Mouse (Mus musculus) megakaryocyte, adult 5-6 weeks (primary cell): ENCODE measurements around the gene Nr1d1. TPM values are rescaled to one million over a fixed set of nuclear protein-coding genes. Genes with fewer than 3 reads are reported as not detected.
A peak's percentile ranks its signal among the peaks of the same experiment; 100 is the strongest.

Source experiments
- ATAC-seq: 2 replicates; pipeline ENCODE4 v1.8.0; 2016; ENCODE audit warnings: mild to moderate bottlenecking, inconsistent platforms; ENCODE audit not compliant: poor library complexity, severe bottlenecking
- total RNA-seq, 2 experiments: library from RNA; stranded (forward) in 1 of 2; stranded (reverse) in 1 of 2; fragments of 153-499, 151-499 nt in 1 of 2; fragments of 221-1000, 200-1000 nt in 1 of 2; gene quantifications; 2 replicates each; pipeline versions ENCODE4 v1.2.3 to v1.2.4; 2015 to 2017

Gene Nr1d1
- total RNA-seq, 2 experiments from 2014 or later: 0.11 to 0.37 TPM

DNA sequence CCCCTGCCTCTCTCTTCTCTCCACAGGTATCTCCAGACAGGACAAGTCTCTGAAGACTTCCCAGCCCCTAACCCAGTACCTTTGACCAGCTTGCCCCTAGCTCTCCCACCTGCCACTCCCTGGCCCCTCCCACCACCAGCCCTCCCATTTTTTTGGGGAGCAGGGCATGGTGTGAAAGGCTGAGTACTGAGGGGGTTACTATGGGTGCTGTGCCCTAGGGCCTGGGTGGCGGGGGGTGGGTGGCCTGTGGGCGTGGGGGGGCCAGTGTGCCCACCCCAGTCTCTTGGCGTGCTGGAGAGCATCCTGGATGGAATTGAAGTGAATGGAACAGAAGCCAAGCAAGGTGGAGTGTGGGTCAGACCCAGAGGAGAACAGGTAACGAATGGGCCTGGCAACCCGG is 21.9 kb downstream of the Nr1d1 start:
- ATAC-seq: no peak

DNA sequence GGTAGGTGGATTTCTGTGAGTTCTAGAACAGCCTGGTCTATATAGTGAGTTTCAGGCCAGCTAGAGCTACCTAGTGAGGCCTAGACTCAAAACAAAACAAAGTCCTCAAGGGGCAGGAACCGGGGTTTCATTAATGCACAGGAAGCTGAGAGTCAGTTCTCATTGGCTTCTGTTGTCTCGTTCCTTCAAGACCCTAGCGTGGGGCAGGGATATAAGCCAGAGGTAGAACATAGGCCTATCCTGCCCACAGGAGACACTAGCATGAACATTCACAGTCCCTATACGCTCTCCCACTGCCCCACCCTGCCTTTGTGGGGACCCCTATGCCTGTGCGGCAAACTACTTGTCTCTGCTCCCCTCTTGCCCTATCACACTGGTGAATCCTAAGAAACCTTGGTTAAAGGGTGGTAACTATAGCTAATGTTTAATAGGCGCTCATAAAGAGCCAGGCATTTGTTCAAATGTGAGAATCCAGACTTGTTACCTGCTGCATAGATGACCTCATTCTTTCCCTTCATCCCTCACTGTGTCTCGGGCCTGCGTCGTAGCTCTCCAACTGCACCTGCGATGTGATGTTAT is 22.5 kb downstream of the Nr1d1 start:
- ATAC-seq: no peak

DNA sequence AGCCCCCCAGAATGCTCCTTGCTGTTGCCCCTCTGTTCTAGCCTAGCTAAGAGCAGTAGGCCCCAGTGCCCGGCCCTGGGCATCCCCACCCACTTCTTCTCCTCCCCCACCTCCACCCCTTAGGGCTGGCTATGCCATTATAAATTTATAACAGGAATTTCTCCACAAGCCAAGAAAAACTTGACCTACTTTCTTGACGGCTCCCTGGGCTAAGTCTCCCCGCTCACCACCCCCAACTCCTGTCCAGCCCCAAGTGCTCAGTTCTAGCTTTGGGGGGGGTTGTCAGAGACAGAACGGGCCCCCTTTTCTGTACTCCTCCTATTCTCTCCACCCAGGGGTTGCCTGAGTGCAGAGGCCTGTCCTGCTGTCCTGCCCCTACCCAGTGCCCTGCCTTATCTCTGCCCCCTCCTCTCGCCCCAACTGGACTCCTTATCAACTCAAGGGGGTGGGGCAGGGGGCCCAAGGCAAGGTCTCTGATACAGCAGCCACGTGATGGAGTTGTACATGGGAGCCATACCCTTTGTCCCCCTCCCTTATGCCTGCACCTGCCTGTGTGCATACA is 23.8 kb downstream of the Nr1d1 start:
- no peak for ATAC-seq

DNA sequence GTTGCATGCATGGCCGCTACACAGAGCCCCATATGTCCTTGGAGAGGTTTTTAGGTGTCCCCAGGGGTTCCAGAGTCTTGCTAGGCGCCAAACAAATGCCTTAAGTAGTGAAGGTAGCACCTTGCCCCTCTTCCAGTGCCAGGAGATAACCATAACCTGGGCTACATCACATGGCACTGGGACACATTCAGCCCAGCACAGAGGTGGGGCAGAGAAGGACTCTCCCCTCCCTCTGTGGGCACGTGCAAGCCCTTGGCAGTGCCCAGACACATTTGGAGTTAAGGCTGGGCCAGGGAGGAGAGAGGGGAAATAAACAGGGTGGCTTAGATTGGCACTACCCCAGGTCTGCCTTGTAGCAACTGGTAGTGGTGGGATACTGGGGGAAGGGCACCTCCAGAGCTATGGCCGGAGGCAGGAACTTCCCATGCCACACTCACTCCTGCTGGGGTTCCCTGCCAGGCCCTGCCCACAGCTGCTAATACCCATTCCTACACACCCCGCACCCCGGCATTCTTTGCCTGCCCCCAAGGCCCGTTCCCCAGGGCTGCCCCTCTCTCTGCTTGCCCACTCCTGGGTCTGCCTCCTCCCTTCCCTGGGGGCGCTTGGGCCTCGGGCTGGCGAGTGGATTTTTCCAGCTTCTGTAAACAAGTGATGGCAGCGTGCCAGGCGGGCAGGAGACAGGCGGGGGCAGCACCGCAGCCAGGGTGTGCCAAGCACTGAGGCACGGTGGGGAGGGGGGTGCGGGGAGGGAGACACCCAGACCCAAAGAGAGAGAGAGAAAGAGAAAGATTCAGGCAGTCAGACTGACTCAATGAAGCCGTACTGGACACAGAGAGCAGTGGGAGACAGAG is 24.6 kb downstream of the Nr1d1 start:
- ATAC-seq: no peak

DNA sequence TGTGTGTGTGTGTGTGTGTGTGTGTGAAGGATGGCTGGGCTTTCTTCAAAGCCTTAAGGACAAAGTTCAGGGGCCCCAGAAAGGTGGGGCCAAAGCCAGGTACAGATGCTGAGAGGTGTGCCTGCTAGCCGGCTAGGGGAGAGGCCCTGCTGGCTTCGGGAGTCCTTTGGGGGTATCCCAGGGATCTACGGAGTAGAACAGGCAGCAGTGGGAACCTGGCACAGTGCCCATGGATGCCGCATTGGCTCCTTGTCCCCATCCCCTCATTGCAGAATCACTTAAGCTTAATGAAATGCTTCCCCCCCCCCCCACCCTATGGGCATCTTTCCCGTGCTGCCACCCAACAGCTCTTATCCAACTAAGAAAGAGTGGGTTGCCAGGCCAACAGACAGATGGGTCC is 25.4 kb downstream of the Nr1d1 start:
- no peak for ATAC-seq

DNA sequence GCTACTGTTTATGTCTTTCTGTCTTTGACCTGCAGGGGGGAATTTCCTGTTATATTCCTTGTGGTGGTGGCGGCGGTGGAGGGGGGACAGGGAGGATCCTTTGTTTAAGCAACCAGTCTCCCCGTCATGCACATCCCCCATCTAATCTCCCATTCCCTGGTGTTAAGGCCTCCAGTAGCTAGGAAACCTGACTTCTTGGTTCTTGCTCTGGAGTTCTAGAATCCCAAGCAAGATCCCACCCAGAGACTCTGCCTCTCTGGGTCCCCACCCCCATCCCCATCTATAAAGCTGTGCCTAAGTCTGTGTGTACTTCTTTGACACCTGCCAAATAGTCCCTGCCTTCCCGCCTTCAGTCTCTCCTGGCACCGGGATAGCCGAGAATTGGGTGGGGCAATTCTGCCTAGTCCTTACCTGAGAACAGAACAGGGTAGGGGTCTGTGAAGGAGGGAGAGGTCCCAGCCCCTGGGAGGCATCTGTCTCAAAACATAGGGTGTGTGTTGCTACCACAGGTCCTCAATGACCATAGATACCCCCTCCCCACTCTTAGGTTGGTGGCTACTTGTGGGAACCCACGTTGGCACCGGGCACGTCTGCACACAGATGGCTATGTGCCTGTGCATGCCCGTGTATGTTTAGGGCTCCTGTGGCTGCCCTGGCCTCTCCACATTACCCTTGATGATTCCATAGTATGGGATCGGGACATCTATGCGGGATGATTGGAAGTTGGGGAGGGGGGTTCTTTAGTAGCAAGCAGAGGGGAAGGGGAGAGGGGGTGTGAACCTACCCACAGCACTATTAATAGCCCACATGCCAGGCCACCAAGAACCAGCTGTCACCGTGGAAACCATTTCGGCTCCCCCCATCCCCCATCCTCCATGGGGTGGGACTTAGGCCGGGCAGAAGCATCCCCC is 26.4 kb downstream of the Nr1d1 start:
- ATAC-seq: no peak

DNA sequence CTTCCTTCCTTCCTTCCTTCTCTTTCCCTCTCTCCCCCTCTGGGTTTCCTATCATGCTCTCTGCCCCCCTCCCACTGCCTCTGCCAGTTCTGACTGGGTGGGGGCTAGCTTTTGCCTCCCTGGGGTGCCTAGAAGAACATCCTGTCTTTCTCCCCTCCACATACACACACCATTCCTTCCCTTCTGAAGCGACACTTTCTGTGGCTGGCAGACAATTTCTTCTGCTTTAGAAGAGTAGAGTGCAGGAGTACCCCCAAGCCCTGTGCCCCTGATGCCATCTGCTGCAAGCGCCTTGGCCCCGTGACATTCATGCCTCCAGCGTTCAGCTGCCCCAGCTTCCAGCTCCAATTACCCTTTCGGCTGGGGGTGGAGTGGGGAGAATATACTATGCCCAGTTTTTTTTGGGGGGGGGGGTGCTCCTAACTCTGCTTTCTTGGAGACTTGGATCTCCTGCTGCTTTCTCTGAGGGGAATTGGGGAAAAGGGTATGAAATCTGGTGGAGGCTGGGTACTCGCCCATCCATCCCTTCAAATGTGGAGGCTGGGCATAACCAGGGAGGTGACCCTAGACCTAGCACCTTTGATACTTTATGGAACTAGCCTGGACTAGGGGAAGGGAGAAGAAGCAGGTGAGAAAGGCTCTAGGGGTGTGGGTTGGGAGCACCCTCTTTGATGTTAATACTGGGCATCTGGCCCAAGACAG is 27.2 kb downstream of the Nr1d1 start:
- no peak for ATAC-seq

DNA sequence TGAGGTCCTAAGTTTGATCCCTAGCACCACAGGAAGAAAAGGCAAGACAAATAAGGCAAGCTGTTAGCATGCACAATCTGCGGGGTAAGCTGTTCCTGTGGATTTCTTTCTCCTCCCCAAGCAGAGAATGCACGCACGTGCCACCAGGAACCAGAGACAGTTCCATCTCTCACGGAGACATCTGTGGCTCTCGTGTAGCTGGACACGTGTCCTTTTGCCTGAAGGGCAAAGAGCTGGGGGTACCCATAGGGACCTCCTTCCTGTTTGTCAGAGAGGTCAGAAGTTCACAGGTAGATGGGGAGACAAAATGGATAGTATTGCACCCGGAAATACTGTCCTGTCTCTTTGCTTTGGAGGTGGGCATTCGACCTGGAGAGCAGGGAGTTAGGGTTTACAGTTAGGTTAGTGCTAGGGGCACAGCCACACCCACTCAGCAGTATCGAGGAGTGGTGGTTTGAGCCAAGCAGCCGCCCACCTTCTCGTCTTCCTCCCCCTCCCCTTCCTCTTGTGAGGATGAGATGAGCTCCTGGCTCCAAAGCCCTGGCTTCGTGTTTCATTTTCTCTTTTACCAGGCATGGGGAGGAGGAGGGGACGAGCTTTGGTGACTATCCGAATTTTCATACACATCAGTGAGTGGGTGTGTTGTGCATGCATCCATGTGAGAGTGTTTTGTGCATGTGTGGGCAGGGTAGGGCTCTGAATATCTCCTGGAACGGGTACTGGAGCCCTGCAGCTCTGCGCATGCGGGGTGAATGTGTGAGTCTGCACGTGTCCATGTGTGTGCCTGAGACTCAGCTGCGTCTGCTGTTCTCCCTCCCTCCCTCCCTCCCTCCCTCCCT is 28.1 kb downstream of the Nr1d1 start:
- peak; percentile 53 for ATAC-seq

DNA sequence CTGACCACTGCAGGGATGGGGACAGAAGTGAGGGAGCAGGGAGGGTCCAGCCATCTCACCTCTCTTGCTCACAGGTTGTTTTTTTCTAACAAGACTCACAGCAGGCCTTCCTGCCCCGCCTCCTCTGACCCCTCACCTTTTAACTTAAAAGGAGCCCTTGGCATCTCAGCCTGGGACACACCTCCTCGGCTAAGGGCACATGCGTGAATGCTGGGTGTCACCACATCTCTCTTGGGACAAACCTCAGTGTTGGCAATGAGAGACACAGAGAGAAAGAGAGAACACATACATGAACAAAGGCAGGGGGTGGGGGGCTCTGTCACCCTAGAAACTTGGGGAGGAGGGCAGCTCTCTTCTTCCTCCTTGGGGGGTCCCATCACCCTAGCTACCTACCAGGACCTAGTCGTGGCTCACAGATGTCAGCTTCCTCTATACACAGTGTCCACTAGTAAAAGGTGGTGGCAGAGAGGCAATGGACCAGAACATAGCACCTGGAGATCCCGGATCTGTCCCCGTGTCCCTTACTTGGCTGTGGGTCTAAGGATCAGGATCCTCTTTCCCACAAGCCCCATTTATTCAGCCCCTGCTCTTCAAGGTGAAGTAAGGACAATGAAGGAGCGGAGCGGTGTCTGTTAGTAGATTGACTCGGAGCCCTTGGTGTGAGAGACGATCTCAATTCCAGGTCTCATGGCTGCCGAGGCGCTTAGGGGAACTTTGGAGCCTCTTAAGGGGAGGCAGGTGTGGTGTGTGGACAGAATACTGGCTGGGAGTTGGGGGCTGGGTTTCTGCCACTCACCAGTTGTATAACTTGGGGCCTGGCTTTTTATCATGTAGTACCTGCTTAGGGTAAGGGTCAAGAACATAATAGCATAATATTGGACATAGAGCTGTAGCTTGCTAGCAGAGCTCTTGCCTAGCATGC is 28.9 kb downstream of the Nr1d1 start:
- no peak for ATAC-seq

DNA sequence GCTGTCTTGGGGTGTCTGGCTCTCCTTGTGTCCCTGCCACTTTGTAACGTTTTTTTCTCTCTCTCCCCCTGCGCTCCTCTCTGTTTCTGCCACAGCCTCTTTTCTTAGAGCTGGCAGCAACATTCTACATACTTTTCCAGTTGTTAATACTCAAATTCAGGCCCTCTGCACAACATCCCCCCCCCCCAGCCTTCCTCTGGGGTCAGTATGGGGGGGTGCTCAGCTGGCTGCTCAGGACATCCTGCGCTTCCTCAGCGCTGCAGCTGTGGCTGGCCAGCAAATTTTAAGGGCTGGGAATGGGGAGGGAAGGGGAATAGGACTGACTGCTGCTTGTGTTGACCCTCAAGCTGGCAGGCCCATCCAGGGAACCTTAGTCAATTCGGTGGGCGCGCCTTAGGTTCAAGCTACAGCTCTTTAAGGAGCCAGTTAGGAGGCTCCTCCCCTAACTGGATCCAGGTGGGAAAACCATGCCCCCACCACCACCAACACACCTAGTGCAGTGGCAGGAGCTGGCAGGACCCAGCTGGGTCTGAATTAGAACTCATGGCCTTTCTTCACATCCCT is 30.6 kb downstream of the Nr1d1 start:
- no peak for ATAC-seq

DNA sequence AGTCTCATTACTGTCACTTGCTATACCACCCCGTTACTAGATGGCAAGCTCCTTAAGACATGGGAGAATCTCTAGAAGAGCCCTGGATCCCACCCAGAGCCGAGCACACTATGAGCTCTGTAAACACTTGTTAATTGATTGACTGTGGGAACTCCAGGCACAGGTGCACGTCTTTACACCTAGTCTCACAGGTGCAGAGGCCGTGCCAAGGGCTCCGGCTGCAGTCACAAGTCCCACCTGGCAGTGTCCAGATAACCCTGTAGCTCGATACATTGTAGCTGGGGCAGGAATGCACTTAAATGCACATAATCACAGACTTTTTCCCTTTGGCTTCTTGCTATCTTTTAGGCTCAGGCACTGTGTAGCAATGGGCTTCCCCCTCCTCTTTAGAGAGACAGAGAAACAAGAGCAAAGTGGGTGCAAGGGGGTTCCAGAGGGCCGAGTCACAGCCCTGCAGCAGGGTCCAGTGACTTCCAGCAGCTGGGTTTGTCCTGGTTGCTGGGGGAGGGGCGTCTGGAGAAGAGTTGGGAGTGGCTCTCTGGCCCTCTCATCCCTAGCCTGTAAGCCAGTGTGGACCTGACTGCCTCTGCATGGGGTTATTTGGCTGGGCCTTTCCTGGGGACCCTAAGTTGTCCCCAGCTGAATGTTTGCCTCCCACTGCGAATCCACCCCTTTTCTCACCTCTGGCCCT is 31.3 kb downstream of the Nr1d1 start:
- no peak for ATAC-seq

DNA sequence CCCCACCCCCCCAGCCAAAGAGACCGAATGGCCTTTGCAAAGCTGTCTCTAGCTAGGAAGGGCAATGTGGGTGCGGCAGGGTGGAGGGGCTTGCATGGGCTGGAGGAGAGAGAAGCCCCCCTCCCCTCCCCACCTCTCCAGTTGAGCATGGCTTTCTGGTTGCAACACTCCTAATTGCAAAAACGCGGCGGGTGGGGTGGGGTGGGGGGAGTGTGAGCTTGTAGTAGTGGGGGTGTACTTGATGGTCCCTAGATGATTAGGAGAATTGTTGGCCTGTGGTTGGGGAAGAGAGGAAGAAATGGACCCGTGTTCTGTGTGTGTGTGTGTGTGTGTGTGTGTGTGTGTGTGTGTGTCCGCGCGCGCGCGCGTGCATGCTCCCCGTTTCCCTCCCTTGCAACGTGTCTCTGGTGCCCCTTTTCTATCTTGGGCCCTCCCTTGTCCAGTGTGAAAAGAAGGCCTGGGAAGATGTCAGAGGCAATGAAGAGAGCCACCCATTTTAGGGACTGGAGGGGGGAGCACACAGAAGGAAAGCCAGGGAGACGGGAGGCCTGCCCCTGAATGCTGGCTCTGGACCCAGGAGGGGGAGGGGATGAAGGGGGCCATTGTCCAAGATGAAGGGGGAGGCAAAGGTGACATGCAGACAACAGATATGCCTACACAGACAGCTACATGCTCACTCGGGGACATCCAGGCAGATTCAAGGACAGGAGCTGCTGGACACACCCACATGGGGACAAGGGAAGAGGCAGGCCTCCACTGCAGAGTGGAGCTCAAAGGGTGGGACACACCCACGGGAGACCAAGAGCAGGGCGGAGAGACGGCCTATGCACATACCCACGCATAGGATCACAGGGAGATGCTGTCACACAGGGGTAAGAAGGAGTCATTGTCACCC is 32.5 kb downstream of the Nr1d1 start:
- ATAC-seq: 0 out of 2 replicates have a peak, but pooled peaks have one; percentile 4

DNA sequence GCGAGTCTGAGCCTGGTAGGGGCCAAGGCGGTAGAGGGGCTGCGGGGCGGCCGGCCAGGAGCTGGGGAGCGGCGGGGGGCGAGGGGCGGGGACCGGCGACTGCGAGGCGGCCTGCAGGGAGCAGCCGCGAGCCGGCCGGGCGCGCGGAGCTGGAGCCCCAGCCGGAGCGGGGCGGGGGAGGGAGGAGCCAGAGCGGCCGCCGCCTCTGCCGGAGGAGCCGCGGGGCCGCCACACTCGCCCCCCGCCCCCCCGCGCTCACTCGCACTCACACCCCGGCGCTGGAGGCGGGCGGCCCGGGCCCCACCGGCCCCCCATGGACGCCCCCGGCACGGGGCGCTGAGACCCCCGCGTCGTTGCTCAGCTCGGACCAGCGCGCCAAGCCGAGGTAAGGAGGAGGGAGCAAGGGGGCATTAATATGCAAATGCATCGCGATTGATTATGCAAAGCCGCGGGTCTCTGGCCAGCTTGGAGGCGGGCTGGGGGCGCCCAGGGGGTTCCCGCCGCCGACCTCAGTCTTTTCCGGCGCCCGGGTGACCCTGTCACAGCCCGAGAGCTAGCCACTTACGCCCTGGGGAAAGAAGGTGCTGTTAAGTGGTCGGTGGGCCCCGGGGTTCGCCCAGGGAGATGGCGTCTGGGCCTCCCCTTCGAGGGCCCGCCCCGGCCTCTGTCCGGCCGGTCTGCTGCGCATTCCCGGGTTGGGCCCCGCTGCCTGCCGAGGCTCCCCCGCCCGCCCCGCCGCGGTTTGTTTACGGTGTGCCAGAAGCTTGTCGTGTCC is 33.3 kb downstream of the Nr1d1 start:
- ATAC-seq: peak; percentile 83

DNA sequence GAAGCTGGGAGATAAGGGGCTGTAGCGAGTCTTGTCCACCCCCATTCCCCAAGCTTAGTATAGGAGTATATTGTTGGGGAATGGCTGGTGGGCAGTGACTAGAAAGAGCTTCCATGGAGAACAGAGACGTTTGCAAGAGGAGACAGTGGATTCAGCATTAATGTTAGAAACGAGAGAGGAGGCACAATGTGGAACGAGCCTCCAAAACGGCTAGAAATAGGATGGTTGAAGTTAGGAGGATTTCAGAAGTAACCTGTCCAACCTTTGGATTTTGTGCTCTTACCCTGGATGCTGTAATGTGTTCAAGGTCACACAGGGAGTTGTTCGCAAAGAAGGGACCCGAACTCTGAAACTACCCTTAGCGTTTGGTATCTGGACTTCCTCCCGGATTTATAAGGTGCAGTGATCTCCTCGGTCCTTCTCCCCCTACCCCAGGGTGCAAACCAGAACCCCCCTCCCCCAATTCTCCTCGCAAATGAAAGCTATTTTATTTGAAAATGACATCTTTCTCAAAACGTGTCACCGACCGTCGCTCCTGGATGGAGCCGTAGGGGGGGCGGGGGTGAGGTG is 34.0 kb downstream of the Nr1d1 start:
- no peak for ATAC-seq

DNA sequence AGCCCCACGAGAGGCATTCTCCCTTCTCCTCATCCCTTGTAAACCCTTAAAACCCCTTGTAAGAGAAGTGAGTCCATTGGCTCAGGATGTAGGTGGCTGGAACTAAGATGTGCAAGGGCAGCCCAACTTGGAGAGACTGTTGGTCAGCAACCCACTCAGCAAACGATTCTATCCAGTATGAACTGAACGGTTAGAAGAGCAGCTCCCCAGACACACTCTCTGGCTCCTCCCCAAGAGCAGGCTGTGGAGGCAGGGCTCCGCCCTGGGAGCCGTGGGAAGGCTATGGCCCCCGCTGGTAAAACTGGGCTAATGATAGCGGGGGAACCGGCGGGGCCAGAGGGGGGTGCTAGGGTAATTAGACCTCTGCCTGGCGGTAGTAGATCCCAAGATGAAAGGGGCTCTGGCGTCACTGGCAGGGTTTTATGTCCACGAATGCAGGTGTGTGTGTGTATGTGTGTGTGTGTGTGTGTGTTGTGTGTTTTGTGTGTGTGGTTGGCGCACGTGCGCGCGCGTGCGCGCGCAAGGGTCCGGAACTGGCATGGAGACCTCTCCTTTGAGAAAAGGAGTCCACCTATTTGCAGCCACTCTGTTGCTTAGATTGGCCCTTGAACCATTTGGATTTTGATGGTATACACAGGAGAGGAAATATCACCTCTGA is 34.6 kb downstream of the Nr1d1 start, which contains the start of gene Thra:
TSS of gene Thra (plus strand) at position 246 of the 658 bp plus-strand sequence.
- ATAC-seq: peak; percentile 59
